Mouse (Mus musculus) neural tube, embryonic 12.5 days (tissue): ENCODE data around the gene Gdpd3. TPM values are rescaled to one million over a fixed set of nuclear protein-coding genes. Genes with fewer than 3 reads are reported as not detected.
"Not testable (repeated sequence)": the region's sequence is repeated elsewhere in the genome, so short reads cannot be mapped to it uniquely, and the experiment has no call there.

Experiments
- ATAC-seq: fragments of 200-750 bp; cut with Nextera tagmentation; 2 replicates; pipeline ENCODE4 v1.8.0; 2017; ENCODE audit warnings: low read depth, mild to moderate bottlenecking, moderate TSS enrichment, moderate library complexity; ENCODE audit not compliant: low FRiP score
- H3K27ac ChIP-seq: fragments of 300-500 bp; sonication (generic); 2 replicates; pipeline ENCODE4 v1.5.1; 2016
- H3K27me3 ChIP-seq: fragments of 300-500 bp; sonication (generic); replicated peaks from 2 replicates; pipeline ENCODE4 v1.6.1; 2016; ENCODE audit warnings: mild to moderate bottlenecking
- H3K36me3 ChIP-seq: fragments of 300-500 bp; sonication (generic); 2 replicates; pipeline ENCODE4 v1.6.1; 2016; ENCODE audit warnings: mild to moderate bottlenecking
- H3K4me1 ChIP-seq: fragments of 300-500 bp; sonication (generic); 2 replicates; pipeline ENCODE4 v1.6.1; 2016
- H3K4me2 ChIP-seq: fragments of 300-500 bp; sonication (generic); replicated peaks from 2 replicates; pipeline ENCODE4 v1.6.1; 2016; ENCODE audit warnings: mild to moderate bottlenecking
- H3K4me3 ChIP-seq: fragments of 300-500 bp; sonication (generic); 2 replicates; pipeline ENCODE4 v1.5.1; 2016
- H3K9ac ChIP-seq: fragments of 300-500 bp; sonication (generic); 2 replicates; pipeline ENCODE4 v1.6.1; 2016; ENCODE audit warnings: mild to moderate bottlenecking
- H3K9me3 ChIP-seq: fragments of 300-500 bp; sonication (generic); 2 replicates; pipeline ENCODE4 v1.6.1; 2016; ENCODE audit warnings: mild to moderate bottlenecking
- WGBS: fragments of 180-500 bp; shearing (Covaris S2); methylation state at CpG from one replicate; pipeline ENCODE4 v1.1.7; 2016; 5-methylcytosine and 5-hydroxymethylcytosine counted together
- polyA plus RNA-seq: library from polyadenylated mRNA; unstranded; fragments of >200 nt; fragmentation: Nextera tagmentation; extraction: Ambion mirVana; gene quantifications from 2 replicates; pipeline ENCODE4 v1.2.1, GENCODE M21; 2016

Gene Gdpd3
- polyA plus RNA-seq, 1 experiment from 2014 or later: 1.3 TPM

GRCm38 (mm10) chr7:126765540-126765939, 594 bp upstream of the Gdpd3 start:
- no peaks in the 10 kb centered on the region for H3K9me3 ChIP-seq
- H3K27ac ChIP-seq: no peak overlapping the region
- WGBS: 91% methylated on average over 9 of the region's 9 CpGs
- ATAC-seq: no peak
- peaks cover 71% of the 10 kb centered on the region for H3K36me3 ChIP-seq
- no peak overlapping the region for H3K4me2 ChIP-seq
- no peak overlapping the region for H3K9ac ChIP-seq
- no peaks in the 10 kb centered on the region for H3K27me3 ChIP-seq
- H3K4me3 ChIP-seq: no peak overlapping the region
- H3K4me1 ChIP-seq: peaks cover 14% of the 10 kb centered on the region

DNA sequence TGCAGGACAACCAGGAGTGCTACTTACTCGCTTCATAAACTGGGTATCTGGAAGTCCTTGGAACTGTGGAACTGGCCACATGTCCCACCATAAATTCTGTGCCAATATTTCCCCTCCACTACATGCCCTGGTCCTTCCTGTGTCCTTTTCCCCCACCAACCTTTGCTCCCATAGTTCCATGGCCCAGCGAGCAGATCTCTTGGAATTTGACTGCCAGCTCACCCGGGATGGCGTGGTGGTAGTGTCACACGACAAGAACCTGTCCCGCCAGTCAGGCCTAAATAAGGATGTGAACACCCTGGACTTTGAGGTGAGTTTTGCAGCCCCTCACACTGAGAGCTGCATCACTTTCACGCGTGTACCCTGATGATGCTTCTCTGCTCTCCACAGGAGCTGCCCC, 867 bp downstream of the Gdpd3 start:
- Histone ChIP-seq H3K9me3 (no peaks in the 10 kb centered on the region), H3K4me3 (no peak overlapping the region), H3K4me1 (peaks cover 5% of the 10 kb centered on the region; the same call in 1 of the 2 replicates), H3K27me3 (no peaks in the 10 kb centered on the region), H3K9ac (no peak overlapping the region), H3K27ac (no peak overlapping the region), H3K4me2 (no peak overlapping the region), H3K36me3 (peaks cover 76% of the 10 kb centered on the region)
- ATAC-seq: no peak
- 96% methylated on average over 8 of the region's 8 CpGs for WGBS

- no peak overlapping the region for H3K27ac ChIP-seq
- no peaks in the 10 kb centered on the region for H3K9me3 ChIP-seq
- WGBS: 84% methylated on average over 12 of the region's 12 CpGs
- H3K4me1 ChIP-seq: peaks cover under 1% of the 10 kb centered on the region
- no peak overlapping the region for H3K9ac ChIP-seq
- H3K36me3 ChIP-seq: peaks cover 54% of the 10 kb centered on the region
- ATAC-seq: no peak
- H3K4me3 ChIP-seq: no peak overlapping the region
- H3K27me3 ChIP-seq: no peaks in the 10 kb centered on the region
- H3K4me2 ChIP-seq: no peak overlapping the region
Measured at GRCm38 (mm10) chr7:126770784-126771183, 4.7 kb downstream of the Gdpd3 start.

GRCm38 (mm10) chr7:126773351-126773750, 7.2 kb downstream of the Gdpd3 start:
- Histone ChIP-seq H3K4me1 (peaks cover 18% of the 10 kb centered on the region), H3K36me3 (peaks cover 32% of the 10 kb centered on the region), H3K27ac (no peak overlapping the region), H3K9me3 (no peaks in the 10 kb centered on the region), H3K9ac (no peak overlapping the region), H3K4me3 (no peak overlapping the region), H3K4me2 (no peak overlapping the region), H3K27me3 (no peaks in the 10 kb centered on the region)
- ATAC-seq: no peak
- WGBS: 64% methylated on average over 2 of the region's 2 CpGs

GRCm38 (mm10) chr7:126774463-126774862, 8.3 kb downstream of the Gdpd3 start:
- Histone ChIP-seq H3K27ac (no peak overlapping the region), H3K27me3 (no peaks in the 10 kb centered on the region), H3K36me3 (peaks cover 32% of the 10 kb centered on the region), H3K4me3 (no peak overlapping the region), H3K9me3 (no peaks in the 10 kb centered on the region), H3K9ac (no peak overlapping the region), H3K4me2 (no peak overlapping the region), H3K4me1 (peaks cover 18% of the 10 kb centered on the region)
- 88% methylated on average over 2 of the region's 2 CpGs for WGBS
- ATAC-seq: no peak

- Histone ChIP-seq H3K4me1 (peaks cover 27% of the 10 kb centered on the region), H3K27ac (peak overlapping the region; percentile 23; the same call in 1 of the 2 replicates), H3K9me3 (no peaks in the 10 kb centered on the region), H3K36me3 (peaks cover 24% of the 10 kb centered on the region), H3K4me3 (no peak overlapping the region), H3K9ac (peak overlapping the region; percentile 84; the same call in 1 of the 2 replicates), H3K27me3 (no peaks in the 10 kb centered on the region), H3K4me2 (peak overlapping the region; percentile 94)
- 87% methylated on average over 10 of the region's 10 CpGs for WGBS
- ATAC-seq: no peak
Measured at GRCm38 (mm10) chr7:126775185-126775977, 9.2 kb downstream of the Gdpd3 start.

- ATAC-seq: no peak
- Histone ChIP-seq H3K9me3 (no peaks in the 10 kb centered on the region), H3K4me2 (peak overlapping the region; percentile 94), H3K27me3 (no peaks in the 10 kb centered on the region), H3K4me1 (peaks cover 29% of the 10 kb centered on the region), H3K4me3 (0 out of 2 replicates have a peak overlapping the region, but pooled peaks have one; percentile 65), H3K36me3 (peaks cover 20% of the 10 kb centered on the region), H3K27ac (peak overlapping the region; percentile 23; the same call in 1 of the 2 replicates), H3K9ac (peak overlapping the region; percentile 84)
- 66% methylated on average over 3 of the region's 3 CpGs for WGBS
Measured at GRCm38 (mm10) chr7:126775978-126776234, 9.8 kb downstream of the Gdpd3 start.

GRCm38 (mm10) chr7:126776598-126777057, 10.5 kb downstream of the Gdpd3 start, which contains the start of gene Ypel3:
Gene Ypel3, plus strand, starts transcription at chr7:126776955.
- H3K4me1 ChIP-seq: peaks cover 37% of the 10 kb centered on the region
- under 1% methylated on average over 35 of the region's 37 CpGs for WGBS

GRCm38 (mm10) chr7:126777476-126777875, 11.3 kb downstream of the Gdpd3 start:
- Histone ChIP-seq H3K36me3 (peaks cover 19% of the 10 kb centered on the region; the same call in 1 of the 2 replicates), H3K27ac (no peak overlapping the region; the same call in 1 of the 2 replicates), H3K9ac (peak overlapping the region; percentile 84), H3K27me3 (no peaks in the 10 kb centered on the region), H3K9me3 (no peaks in the 10 kb centered on the region), H3K4me2 (peak overlapping the region; percentile 94), H3K4me1 (peaks cover 39% of the 10 kb centered on the region), H3K4me3 (peak overlapping the region; percentile 65)
- WGBS: 54% methylated on average over 10 of the region's 10 CpGs
- no peak for ATAC-seq

More at GRCm38 (mm10) chr7:126776598-126777057, 10.5 kb downstream of the Gdpd3 start, which contains the start of gene Ypel3:
- peaks cover 19% of the 10 kb centered on the region; the same call in 1 of the 2 replicates for H3K36me3 ChIP-seq
- H3K9ac ChIP-seq: peak within 1 kb of the TSS; percentile 84
- H3K27ac ChIP-seq: peak within 1 kb of the TSS; percentile 82
- no peaks in the 10 kb centered on the region for H3K9me3 ChIP-seq
- peak; percentile 76 for ATAC-seq
- peak within 1 kb of the TSS; percentile 65 for H3K4me3 ChIP-seq
- H3K4me2 ChIP-seq: peak within 1 kb of the TSS; percentile 94
- H3K27me3 ChIP-seq: no peaks in the 10 kb centered on the region

DNA sequence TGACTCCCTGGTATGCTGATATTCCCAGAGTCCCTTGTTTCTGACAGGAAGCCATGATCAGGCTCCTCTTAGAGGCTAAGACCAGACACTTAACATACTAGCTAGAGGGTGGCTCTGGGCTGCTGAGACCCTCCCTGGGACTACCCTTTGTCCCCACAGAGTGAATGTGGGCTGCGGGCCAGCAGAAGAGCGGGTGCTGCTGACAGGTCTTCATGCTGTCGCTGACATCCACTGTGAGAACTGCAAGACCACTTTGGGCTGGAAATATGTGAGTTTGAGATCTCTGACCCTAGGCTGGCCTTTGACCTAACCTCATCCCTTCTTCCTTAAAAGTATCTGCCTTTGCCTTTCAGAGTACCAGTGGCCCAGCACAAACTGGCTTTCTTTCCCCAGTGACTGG, 12.0 kb downstream of the Gdpd3 start:
- H3K27me3 ChIP-seq: no peaks in the 10 kb centered on the region
- peak overlapping the region; percentile 94 for H3K4me2 ChIP-seq
- peaks cover 39% of the 10 kb centered on the region for H3K4me1 ChIP-seq

GRCm38 (mm10) chr7:126779101-126779500, 13.0 kb downstream of the Gdpd3 start:
- H3K36me3 ChIP-seq: peaks cover 16% of the 10 kb centered on the region
- peaks cover 39% of the 10 kb centered on the region for H3K4me1 ChIP-seq
- not testable (repeated sequence) for H3K9ac ChIP-seq, H3K9me3 ChIP-seq, H3K4me3 ChIP-seq, ATAC-seq, H3K27ac ChIP-seq, H3K4me2 ChIP-seq, H3K27me3 ChIP-seq
- WGBS: 92% methylated on average over 7 of the region's 7 CpGs

More for the DNA sequence above, 12.0 kb downstream of the Gdpd3 start:
- Histone ChIP-seq H3K9me3 (no peaks in the 10 kb centered on the region), H3K4me3 (no peak overlapping the region), H3K27ac (no peak overlapping the region), H3K36me3 (peaks cover 17% of the 10 kb centered on the region; the same call in 1 of the 2 replicates), H3K9ac (peak overlapping the region; percentile 84; the same call in 1 of the 2 replicates)
- 91% methylated on average over 3 of the region's 3 CpGs for WGBS
- no peak for ATAC-seq
